Mouse (Mus musculus) limb, embryonic 11.5 days (tissue): Measurements from ENCODE around the gene Ckap2l. TPM values are rescaled to one million over a fixed set of nuclear protein-coding genes. Genes with fewer than 3 reads are reported as not detected.

Experiments used
- ATAC-seq: fragments of 200-750 bp; cut with Nextera tagmentation; 2 replicates; pipeline ENCODE4 v1.8.0; 2017; ENCODE audit warnings: low read depth; ENCODE audit not compliant: insufficient number of reproducible peaks, low FRiP score, low TSS enrichment
- DNase-seq: peaks from one replicate; pipeline ENCODE4 v3.0.0-alpha.2; 2015; ENCODE audit warnings: low spot score
- H3K27ac ChIP-seq: fragments of 300-500 bp; sonication (generic); replicated peaks from 2 replicates; pipeline ENCODE4 v1.5.1; 2014; ENCODE audit warnings: low read depth, mild to moderate bottlenecking, low read length
- H3K27me3 ChIP-seq: fragments of 300-500 bp; sonication (generic); 2 replicates; pipeline ENCODE4 v1.6.1; 2014; ENCODE audit warnings: mild to moderate bottlenecking, low read length, mixed read lengths; ENCODE audit not compliant: control insufficient read depth, insufficient read depth
- H3K36me3 ChIP-seq: fragments of 300-500 bp; sonication (generic); 2 replicates; pipeline ENCODE4 v1.6.1; 2014; ENCODE audit warnings: mild to moderate bottlenecking, low read length, moderate library complexity, mixed read lengths; ENCODE audit not compliant: control insufficient read depth, insufficient read depth
- H3K4me1 ChIP-seq: fragments of 300-500 bp; sonication (generic); 2 replicates; pipeline ENCODE4 v1.6.1; 2014; ENCODE audit warnings: low read length, mixed read lengths; ENCODE audit not compliant: control insufficient read depth, insufficient read depth
- H3K4me2 ChIP-seq: fragments of 300-500 bp; sonication (generic); 2 replicates; pipeline ENCODE4 v1.6.1; 2014; ENCODE audit warnings: low read depth, mild to moderate bottlenecking, moderate library complexity; ENCODE audit not compliant: severe bottlenecking
- H3K4me3 ChIP-seq: fragments of 300-500 bp; sonication (generic); 2 replicates; pipeline ENCODE4 v1.5.1; 2014; ENCODE audit warnings: low read depth, low read length
- H3K9ac ChIP-seq: fragments of 300-500 bp; sonication (generic); 2 replicates; pipeline ENCODE4 v1.6.1; 2014; ENCODE audit warnings: mild to moderate bottlenecking, low read length
- H3K9me3 ChIP-seq: fragments of 300-500 bp; sonication (generic); 2 replicates; pipeline ENCODE4 v1.6.1; 2016; ENCODE audit warnings: low read length; ENCODE audit not compliant: control insufficient read depth
- WGBS: fragments of 180-500 bp; shearing (Covaris S2); extraction: QIAGEN DNeasy Blood & Tissue Kit; methylation state at CpG from one replicate; pipeline ENCODE4 v1.1.7; 2014; 5-methylcytosine and 5-hydroxymethylcytosine counted together
- polyA plus RNA-seq: library from polyadenylated mRNA; unstranded; fragments of >200 nt; fragmentation: Nextera tagmentation; extraction: Ambion mirVana; gene quantifications from 2 replicates; pipeline ENCODE4 v1.2.1, GENCODE M21; 2014

Gene Ckap2l
- polyA plus RNA-seq, 1 experiment from 2014 or later, result 86.4 TPM

DNA sequence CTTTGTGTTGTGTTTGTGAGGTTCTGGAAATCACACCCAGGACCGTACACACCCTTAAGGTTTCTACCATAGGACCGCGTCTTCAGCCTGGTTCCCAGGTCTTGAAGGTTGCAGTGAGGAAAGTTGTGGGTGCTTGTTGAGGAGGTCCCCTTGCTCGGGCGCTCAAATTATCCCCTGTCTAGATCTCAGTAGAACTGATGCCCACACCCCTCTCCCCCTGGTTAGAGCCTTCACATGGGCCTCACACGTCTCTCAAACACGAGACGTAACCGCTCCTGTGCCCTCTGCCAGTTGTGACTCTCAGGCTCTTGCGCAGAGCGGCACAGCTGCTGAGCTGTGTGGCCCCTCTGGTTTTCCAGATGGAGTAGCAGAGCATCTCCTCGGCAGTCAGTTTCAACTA is 50.1 kb downstream of the Ckap2l start:
- Histone ChIP-seq H3K4me1 (no peaks in the 10 kb centered on the region), H3K27me3 (no peaks in the 10 kb centered on the region), H3K36me3 (no peaks in the 10 kb centered on the region), H3K4me3 (no peak overlapping the region), H3K27ac (no peak overlapping the region), H3K4me2 (no peak overlapping the region), H3K9ac (no peak overlapping the region), H3K9me3 (no peaks in the 10 kb centered on the region)
- 91% methylated on average over 12 of the region's 12 CpGs for WGBS
- no peak for DNase-seq
- ATAC-seq, result no peak

- DNase-seq (no peak), ATAC-seq (no peak)
- no peak overlapping the region for H3K4me3 ChIP-seq
- no peak overlapping the region for H3K9ac ChIP-seq
- H3K27me3 ChIP-seq, result no peaks in the 10 kb centered on the region
- H3K4me2 ChIP-seq, result no peak overlapping the region
- 82% methylated on average over 7 of the region's 7 CpGs for WGBS
- H3K27ac ChIP-seq, result no peak overlapping the region
- H3K36me3 ChIP-seq, result no peaks in the 10 kb centered on the region
- no peaks in the 10 kb centered on the region for H3K4me1 ChIP-seq
- H3K9me3 ChIP-seq, result no peaks in the 10 kb centered on the region
These were observed 50.6 kb downstream of the Ckap2l start for GRCm38 (mm10) chr2:129246436-129246835.

- 44% methylated on average over 5 of the region's 5 CpGs for WGBS
- ATAC-seq, result no peak
These were observed 51.4 kb downstream of the Ckap2l start for GRCm38 (mm10) chr2:129245618-129246017.

DNA sequence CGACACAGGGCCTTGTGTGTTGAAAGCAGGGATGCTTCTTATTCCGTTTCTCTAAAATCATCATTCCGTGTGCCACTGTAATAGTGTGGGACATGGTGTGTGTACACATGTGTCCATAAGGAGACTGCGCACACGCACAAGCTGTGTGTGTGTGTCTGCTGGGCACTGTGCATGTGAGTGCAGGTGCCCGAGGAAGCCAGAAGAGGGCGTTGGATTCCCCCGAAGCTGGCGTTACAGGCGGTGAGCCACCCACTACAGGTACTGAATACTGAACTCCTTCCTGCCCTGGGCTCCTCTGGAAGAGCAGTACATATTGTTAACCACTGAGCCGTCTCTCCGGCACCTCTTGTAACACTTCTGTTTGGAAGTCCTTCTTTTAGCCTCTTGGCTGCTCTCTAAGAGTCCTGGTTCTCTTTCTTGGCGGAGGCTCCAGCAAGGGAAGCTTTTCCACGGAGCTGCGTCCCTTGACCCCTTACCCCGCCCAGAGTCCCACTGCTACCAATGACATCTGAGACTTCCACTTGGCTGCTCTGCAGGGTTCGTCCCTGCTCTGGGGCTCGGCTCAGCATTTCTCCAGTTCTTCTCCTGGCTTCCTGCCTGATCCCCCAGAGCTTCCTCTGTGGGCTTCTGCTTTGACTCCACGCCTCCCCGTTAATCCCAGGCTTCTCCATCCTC is 52.4 kb downstream of the Ckap2l start:
- Histone ChIP-seq H3K27ac (no peak overlapping the region), H3K4me1 (no peaks in the 10 kb centered on the region), H3K9me3 (no peaks in the 10 kb centered on the region), H3K4me2 (no peak overlapping the region), H3K27me3 (no peaks in the 10 kb centered on the region), H3K4me3 (no peak overlapping the region), H3K36me3 (no peaks in the 10 kb centered on the region), H3K9ac (no peak overlapping the region)
- 86% methylated on average over 20 of the region's 20 CpGs for WGBS
- DNase-seq (no peak), ATAC-seq (no peak)

More at GRCm38 (mm10) chr2:129245618-129246017, 51.4 kb downstream of the Ckap2l start:
- Histone ChIP-seq H3K9me3 (no peaks in the 10 kb centered on the region), H3K27me3 (no peaks in the 10 kb centered on the region), H3K36me3 (no peaks in the 10 kb centered on the region), H3K4me3 (no peak overlapping the region), H3K4me2 (no peak overlapping the region), H3K9ac (no peak overlapping the region), H3K27ac (no peak overlapping the region), H3K4me1 (no peaks in the 10 kb centered on the region)
- DNase-seq, result no peak

- H3K4me1 ChIP-seq, result no peaks in the 10 kb centered on the region
- WGBS, result 27% methylated on average over 9 of the region's 9 CpGs
- H3K27ac ChIP-seq, result no peak overlapping the region
These were observed 53.2 kb downstream of the Ckap2l start for GRCm38 (mm10) chr2:129243786-129244185.

DNA sequence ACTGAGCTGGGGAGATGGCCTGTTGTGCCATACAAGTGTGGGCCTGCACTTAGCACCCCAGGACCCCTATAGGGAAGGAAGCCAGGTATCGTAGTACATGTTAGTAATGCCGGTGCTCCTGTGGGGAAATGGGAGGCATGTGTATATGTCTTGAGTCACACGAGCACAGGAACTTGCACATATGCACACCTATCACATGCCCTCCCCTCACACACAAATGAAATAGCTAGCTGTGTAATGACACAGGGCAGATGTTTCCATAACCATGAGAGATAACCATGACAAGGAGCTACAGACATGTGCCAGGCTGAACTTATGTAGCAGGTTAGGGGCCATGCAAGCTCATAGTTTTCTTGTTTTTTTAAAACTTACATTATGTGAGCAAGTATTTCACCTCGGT is 54.0 kb downstream of the Ckap2l start:
- no peak for DNase-seq
- no peaks in the 10 kb centered on the region for H3K4me1 ChIP-seq
- H3K9ac ChIP-seq, result no peak overlapping the region
- no peak overlapping the region for H3K4me2 ChIP-seq
- no peak for ATAC-seq
- WGBS, result 87% methylated on average over 4 of the region's 4 CpGs
- no peak overlapping the region for H3K4me3 ChIP-seq
- H3K9me3 ChIP-seq, result no peaks in the 10 kb centered on the region
- H3K27ac ChIP-seq, result no peak overlapping the region
- no peaks in the 10 kb centered on the region for H3K36me3 ChIP-seq
- no peaks in the 10 kb centered on the region for H3K27me3 ChIP-seq

More at GRCm38 (mm10) chr2:129243786-129244185, 53.2 kb downstream of the Ckap2l start:
- DNase-seq (no peak), ATAC-seq (no peak)
- Histone ChIP-seq H3K4me3 (no peak overlapping the region), H3K9me3 (no peaks in the 10 kb centered on the region), H3K27me3 (no peaks in the 10 kb centered on the region), H3K36me3 (no peaks in the 10 kb centered on the region), H3K9ac (no peak overlapping the region), H3K4me2 (no peak overlapping the region)

DNA sequence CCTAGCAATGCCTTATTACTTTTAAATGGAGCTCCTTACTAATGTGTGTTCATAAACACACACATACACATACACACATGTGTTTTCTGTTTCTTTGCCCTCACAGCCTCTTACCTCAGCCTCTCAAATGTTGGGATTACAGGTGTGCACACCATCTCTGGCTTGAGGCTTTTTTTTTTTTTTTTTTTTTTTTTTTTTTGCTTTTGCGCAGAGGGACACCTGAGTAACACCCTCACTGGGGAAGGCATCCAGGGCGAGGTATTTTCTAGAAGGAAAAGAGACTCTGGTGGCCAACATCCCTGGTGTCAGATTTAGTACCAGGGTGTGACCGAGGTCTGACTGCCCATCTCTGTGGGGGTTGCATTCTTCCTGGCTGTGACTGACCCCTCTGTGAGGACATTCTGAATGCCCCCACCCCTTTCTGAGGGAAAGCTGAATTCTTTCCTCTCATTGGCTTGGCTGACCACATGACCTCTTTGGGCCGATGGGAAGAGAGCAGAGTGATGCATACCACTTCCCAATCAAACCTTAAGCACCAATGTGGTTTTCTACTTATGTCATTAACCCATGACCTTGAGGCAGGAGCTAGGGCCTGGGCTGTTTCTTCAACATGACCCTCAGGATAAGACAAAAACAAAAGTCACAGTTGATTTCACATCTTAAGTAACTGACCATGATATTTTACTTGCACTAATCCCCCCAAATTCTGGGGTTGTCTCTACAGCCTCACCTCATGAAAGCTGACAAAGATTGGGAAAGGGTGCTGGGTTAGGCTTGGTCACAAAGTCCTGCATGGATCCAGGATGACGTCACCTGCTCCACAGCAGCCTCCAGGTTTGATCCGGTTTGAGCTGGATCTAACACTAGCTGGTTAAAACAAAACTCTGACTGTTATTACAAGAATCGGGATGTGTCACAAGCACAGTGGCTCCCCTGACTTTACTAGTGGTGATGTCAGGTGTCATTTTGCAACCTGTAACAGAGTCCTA is 54.9 kb downstream of the Ckap2l start:
- Histone ChIP-seq H3K9me3 (no peaks in the 10 kb centered on the region), H3K9ac (no peak overlapping the region), H3K27me3 (no peaks in the 10 kb centered on the region), H3K36me3 (no peaks in the 10 kb centered on the region), H3K4me3 (no peak overlapping the region), H3K4me2 (no peak overlapping the region), H3K4me1 (no peaks in the 10 kb centered on the region), H3K27ac (no peak overlapping the region)
- ATAC-seq (peak; percentile 26; the same call in 1 of the 2 replicates), DNase-seq (no peak)
- 49% methylated on average over 7 of the region's 7 CpGs for WGBS

- no peaks in the 10 kb centered on the region for H3K4me1 ChIP-seq
- no peak overlapping the region for H3K4me3 ChIP-seq
- ATAC-seq, result no peak
- no peak overlapping the region for H3K9ac ChIP-seq
- H3K9me3 ChIP-seq, result no peaks in the 10 kb centered on the region
- H3K27me3 ChIP-seq, result no peaks in the 10 kb centered on the region
- H3K27ac ChIP-seq, result no peak overlapping the region
- WGBS, result 70% methylated on average over 9 of the region's 9 CpGs
- no peak for DNase-seq
- no peak overlapping the region for H3K4me2 ChIP-seq
- no peaks in the 10 kb centered on the region for H3K36me3 ChIP-seq
These were observed 56.1 kb downstream of the Ckap2l start for GRCm38 (mm10) chr2:129240726-129241432.
